Mouse (Mus musculus) embryonic stem cell, embryonic (primary cell): Measurements from ENCODE around the gene Prtg.

ENCODE experiments used
- CTCF ChIA-PET, 4 experiments: fragments of 300-600 bp in 2 of 4; fragments of 350-600 bp in 2 of 4; sonication (Branson Sonifier 250); formaldehyde crosslinking; loops; one replicate each; lab custom pipeline; 2022; ENCODE audit warnings: inconsistent platforms in 2 of 4; lab: Charles Lee
- POLR2A ChIA-PET, 4 experiments: fragments of 300-600 bp in 2 of 4; fragments of 350-600 bp in 2 of 4; sonication (Branson Sonifier 250); formaldehyde crosslinking; loops; one replicate each; lab custom pipeline; 2022; ENCODE audit warnings: antibody characterized with exemption in 4 of 4, inconsistent platforms in 1 of 4; lab: Charles Lee

The Prtg gene

DNA sequence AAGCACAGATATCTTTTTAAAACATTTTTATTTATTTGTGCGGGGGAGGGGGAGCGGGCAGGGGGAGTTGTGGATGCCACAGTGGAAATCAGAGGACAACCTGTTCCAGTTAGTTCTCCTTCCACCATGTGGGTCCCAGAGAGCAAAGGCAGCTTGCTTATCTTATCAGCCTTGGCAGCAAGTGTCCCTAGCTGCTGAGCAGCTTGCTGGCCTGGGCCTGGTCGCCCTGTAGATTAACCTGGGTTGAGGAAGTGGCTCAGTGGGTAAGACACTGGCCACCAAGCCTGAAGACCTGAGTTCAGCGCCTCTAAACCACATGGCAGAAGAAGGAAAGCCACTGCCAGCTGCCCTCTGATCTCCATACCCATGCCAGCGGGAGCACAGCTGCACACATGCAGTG, 95.9 kb downstream of the Prtg start:
- CTCF ChIA-PET, result interaction anchor here in 3 of 4 experiments (0.6 to 1.1 kb wide), 4 partner anchors 9 to 139 kb away, joined by 3 to 7 read pairs (median 4); no protein-coding TSS in a partner anchor
- POLR2A ChIA-PET, result interaction anchor here in 3 of 4 experiments (0.7 to 1.9 kb wide), 6 partner anchors 10 to 256 kb away, joined by 3 to 6 read pairs (median 4); partner anchors contain the start of gene Pygo1 (in 1 of the 3)

- ChIA-PET CTCF (interaction anchor here in 1 of 4 experiments (0.6 kb wide), 1 partner anchor 1694 kb away, joined by 3 read pairs; no protein-coding TSS in a partner anchor), POLR2A (interaction anchor here in 1 of 4 experiments (1.0 to 1.5 kb wide), 3 partner anchors 11 to 70 kb away, joined by 3 to 4 read pairs (median 3); no protein-coding TSS in a partner anchor)
Observed at GRCm38 (mm10) chr9:72906693-72907103, 100.0 kb downstream of the Prtg start.

GRCm38 (mm10) chr9:72911381-72911780, 104.7 kb downstream of the Prtg start:
- POLR2A ChIA-PET, result interaction anchor here in 2 of 4 experiments (0.7 to 6.3 kb wide), 10 partner anchors 10 to 271 kb away, joined by 3 to 53 read pairs (median 4); partner anchors contain the start of genes Pygo1 (in 2 of the 2), Gm44503 (in 1 of the 2) and Nedd4 (in 1 of the 2)
- CTCF ChIA-PET, result interaction anchor here in 2 of 4 experiments (0.6 to 1.8 kb wide), 3 partner anchors 8 to 28 kb away, joined by 4 to 7 read pairs (median 6); partner anchors contain the start of gene Pygo1 (in 1 of the 2)

- CTCF ChIA-PET, result interaction anchor here in 3 of 4 experiments (0.5 to 1.5 kb wide), 6 partner anchors 15 to 132 kb away, joined by 3 to 6 read pairs (median 4); no protein-coding TSS in a partner anchor
- POLR2A ChIA-PET, result interaction anchor here in 3 of 4 experiments (0.5 to 6.3 kb wide), 15 partner anchors 9 to 1135 kb away, joined by 3 to 53 read pairs (median 3); partner anchors contain the start of genes Pygo1 (in 2 of the 3) and Prtg (in 1 of the 3)
Observed at GRCm38 (mm10) chr9:72913551-72913950, 106.9 kb downstream of the Prtg start.

DNA sequence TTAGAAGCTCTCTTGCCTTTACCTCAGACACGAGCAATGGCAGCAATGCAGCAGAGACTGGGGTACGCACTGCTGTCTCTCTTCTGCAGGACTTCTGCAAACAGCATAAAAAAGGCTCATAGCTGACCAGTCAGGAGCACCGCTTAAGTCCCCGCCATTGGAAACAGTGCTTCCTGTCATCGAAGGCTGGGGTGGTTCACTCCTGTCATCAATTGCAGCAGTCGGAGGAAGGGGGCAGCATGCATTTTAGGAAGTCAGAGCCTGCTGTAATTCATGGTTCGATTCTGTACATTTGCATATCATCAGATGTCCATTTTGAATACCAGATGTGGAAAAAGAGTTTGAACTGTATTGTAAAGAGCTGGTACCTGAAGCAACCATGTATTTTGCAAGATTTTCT, 109.1 kb downstream of the Prtg start:
- CTCF ChIA-PET, result interaction anchor here in 2 of 4 experiments (0.6 to 1.2 kb wide), 3 partner anchors 21 to 40 kb away, joined by 3 to 6 read pairs (median 4); no protein-coding TSS in a partner anchor
- POLR2A ChIA-PET, result interaction anchor here in 2 of 4 experiments (0.6 to 6.3 kb wide), 5 partner anchors 9 to 149 kb away, joined by 3 to 53 read pairs (median 5); partner anchors contain the start of gene Pygo1 (in 2 of the 2)

DNA sequence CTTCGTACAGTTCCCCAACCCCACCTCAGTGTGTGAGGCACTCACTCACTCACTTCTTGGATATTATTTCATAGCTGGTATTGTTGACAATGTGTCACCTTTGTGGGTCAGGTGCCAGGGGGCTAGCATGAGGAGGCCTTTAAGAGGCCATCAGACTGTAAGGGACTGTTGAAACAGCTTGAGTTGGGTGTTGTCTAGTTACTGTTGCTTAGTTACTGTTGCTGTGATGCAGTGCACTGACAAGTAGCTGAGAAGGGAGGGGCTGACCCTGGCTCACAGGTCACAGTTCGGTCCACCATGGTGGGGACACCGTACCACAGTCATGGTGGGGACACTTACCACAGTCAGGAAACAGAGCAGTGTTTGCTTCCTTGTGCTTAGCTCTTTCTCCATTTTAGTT, 116.4 kb downstream of the Prtg start:
- ChIA-PET POLR2A (interaction anchor here in 2 of 4 experiments (0.6 to 8.0 kb wide), 4 partner anchors 10 to 97 kb away, joined by 3 to 53 read pairs (median 4); no protein-coding TSS in a partner anchor), CTCF (interaction anchor here in 1 of 4 experiments (1.3 kb wide), 1 partner anchor 28 kb away, joined by 4 read pairs; no protein-coding TSS in a partner anchor)

DNA sequence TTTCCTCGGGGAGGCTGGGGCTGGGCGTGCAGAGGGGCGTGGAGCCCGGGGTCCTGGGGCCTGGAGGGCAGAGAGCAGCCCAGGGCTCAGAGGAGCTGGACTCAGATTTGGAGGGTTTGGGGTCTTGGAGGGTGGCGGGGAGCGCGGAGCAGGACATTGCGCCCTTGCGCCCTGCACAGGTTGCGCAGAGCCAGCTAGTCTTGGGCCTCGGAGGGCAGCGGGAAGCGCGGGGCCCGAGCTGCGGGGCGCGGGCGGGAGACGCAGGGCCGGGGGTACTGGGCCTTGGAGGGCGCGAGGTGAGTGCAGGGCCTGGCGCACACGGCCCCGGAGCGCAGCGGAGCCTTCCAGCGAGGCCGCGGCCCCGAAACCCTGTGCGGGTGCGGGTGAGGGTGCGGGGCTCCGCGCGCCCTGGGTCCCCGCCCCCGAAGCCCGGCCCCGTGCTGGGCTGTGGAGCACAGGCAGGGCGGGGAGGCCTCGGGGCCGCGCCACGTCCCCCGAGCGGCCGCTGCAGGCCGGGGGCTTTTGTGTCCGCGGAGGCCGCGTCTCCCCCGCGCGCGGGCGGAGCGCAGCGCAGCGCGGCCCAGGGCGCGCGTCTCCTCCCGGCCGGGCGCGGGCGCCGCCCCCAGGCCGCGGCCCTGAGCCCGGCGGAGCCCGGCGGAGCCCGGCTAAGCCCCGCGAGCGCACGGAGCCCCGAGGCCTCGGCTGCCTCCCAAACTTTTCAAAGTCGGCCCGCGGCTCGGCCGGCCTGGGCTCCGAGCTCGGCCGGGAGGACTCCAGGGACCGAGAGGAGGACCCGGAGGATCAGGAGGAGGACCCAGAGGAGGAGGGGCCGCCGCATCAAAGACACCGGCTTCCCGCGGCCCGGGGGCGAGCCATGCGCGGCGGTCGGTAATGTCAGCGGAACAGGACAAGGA, 118.6 kb downstream of the Prtg start, which contains the start of gene Pygo1:
Gene Pygo1 (plus strand): TSS at position 625 of the 914 bp plus-strand sequence.
- POLR2A ChIA-PET, result interaction anchor here in 3 of 4 experiments (0.6 to 8.0 kb wide), 19 partner anchors 9 to 476 kb away, joined by 3 to 53 read pairs (median 4); no protein-coding TSS in a partner anchor
- CTCF ChIA-PET, result interaction anchor here in 1 of 4 experiments (0.6 to 1.2 kb wide), 3 partner anchors 13 to 34 kb away, joined by 3 to 6 read pairs (median 4); no protein-coding TSS in a partner anchor

GRCm38 (mm10) chr9:72925935-72926258, 119.2 kb downstream of the Prtg start:
- CTCF ChIA-PET, result no interaction called here
- POLR2A ChIA-PET, result interaction anchor here in 3 of 4 experiments (0.6 to 8.0 kb wide), 9 partner anchors 9 to 476 kb away, joined by 3 to 53 read pairs (median 4); no protein-coding TSS in a partner anchor

GRCm38 (mm10) chr9:72931166-72931790, 124.6 kb downstream of the Prtg start:
- CTCF ChIA-PET, result no interaction called here

DNA sequence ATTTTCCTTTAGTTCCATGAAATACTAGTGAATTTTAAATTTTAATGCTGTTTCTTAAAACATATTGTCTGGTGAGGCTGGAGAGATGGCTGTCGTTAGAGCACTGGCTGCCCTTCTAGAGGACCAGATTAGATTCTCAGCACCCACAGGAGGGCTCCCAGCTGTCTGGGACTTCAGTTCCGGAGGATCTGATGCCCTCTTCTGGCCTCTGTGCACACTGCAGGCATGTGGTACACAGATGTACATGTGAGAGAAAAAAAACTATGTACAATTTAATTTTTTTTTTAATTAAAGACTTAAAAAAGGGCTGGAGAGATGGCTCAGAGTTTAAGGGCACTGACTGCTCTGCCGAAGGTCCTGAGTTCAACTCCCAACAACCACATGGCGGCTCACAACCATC, 128.6 kb downstream of the Prtg start:
- CTCF ChIA-PET, result interaction anchor here (0.6 to 1.6 kb wide), 18 partner anchors 8 to 404 kb away, joined by 3 to 10 read pairs (median 3); no protein-coding TSS in a partner anchor
- POLR2A ChIA-PET, result interaction anchor here in 1 of 4 experiments (0.7 to 1.8 kb wide), 3 partner anchors 9 to 169 kb away, joined by 3 to 4 read pairs (median 3); no protein-coding TSS in a partner anchor

More at GRCm38 (mm10) chr9:72931166-72931790, 124.6 kb downstream of the Prtg start:
- POLR2A ChIA-PET, result no interaction called here

DNA sequence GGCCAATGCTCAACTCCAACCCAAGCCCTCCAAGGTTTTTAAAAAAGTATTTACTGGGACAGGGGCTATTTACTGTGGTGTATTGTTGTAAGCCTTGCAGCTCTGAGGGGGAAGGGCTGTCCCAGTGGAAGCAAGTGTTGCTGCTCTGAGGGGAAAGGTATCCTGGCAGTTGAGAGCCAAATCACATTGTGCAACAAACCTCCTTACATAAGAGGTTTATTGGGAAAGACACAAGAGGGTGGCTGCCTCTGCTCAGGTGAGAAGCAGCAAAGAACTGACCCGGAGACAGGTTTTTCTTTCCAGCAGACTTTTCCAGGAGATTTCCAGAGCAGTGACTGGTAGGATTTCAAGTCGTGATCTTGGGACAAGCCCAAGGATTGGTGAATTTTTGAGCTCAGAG, 129.6 kb downstream of the Prtg start:
- ChIA-PET CTCF (interaction anchor here (0.6 to 1.6 kb wide), 10 partner anchors 8 to 170 kb away, joined by 3 to 7 read pairs (median 4); no protein-coding TSS in a partner anchor), POLR2A (interaction anchor here in 1 of 4 experiments (0.6 to 1.5 kb wide), 2 partner anchors 12 to 170 kb away, joined by 3 read pairs; no protein-coding TSS in a partner anchor)

- ChIA-PET POLR2A (interaction anchor here in 3 of 4 experiments (0.6 to 1.5 kb wide), 10 partner anchors 12 to 654 kb away, joined by 3 to 8 read pairs (median 4); partner anchors contain the start of genes Dyx1c1 (in 2 of the 3), Gm44503 (in 2 of the 3), Gm20509 (in 1 of the 3) and Pygo1 (in 1 of the 3)), CTCF (interaction anchor here (0.6 to 4.2 kb wide), 24 partner anchors 8 to 383 kb away, joined by 3 to 45 read pairs (median 4); partner anchors contain the start of genes Dyx1c1 (in 1 of the 4) and Gm44503 (in 1 of the 4))
Observed at GRCm38 (mm10) chr9:72943424-72943823, 136.8 kb downstream of the Prtg start.

DNA sequence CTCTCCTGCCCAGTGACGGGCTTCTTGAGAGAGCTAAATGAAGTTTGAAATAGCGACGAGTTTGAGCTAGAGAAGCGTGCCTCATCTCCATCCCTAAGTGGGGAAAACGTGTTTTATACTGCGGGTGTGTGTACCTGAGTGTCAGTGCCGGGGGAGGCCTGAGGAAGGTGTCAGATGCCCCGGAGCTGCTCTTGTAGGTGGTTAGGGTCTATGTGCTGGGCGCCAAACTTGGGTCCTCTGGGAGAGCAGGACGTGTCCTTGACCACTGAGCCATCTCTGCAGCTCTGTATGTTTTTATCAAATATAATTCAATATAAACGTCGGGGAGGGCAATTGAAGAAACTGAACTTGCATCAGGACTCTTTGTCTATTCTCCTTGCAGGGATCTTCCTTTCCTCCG, 137.6 kb downstream of the Prtg start:
- ChIA-PET POLR2A (interaction anchor here in 3 of 4 experiments (0.6 to 1.5 kb wide), 7 partner anchors 11 to 655 kb away, joined by 3 to 8 read pairs (median 3); partner anchors contain the start of genes Dyx1c1 (in 2 of the 3) and Gm44503 (in 2 of the 3)), CTCF (interaction anchor here in 3 of 4 experiments (0.6 to 4.2 kb wide), 19 partner anchors 9 to 210 kb away, joined by 3 to 45 read pairs (median 4); partner anchors contain the start of genes Dyx1c1 (in 1 of the 3) and Gm44503 (in 1 of the 3))

GRCm38 (mm10) chr9:72947010-72947409, 140.3 kb downstream of the Prtg start:
- POLR2A ChIA-PET, result interaction anchor here in 1 of 4 experiments (0.9 to 2.7 kb wide), 3 partner anchors 9 to 167 kb away, joined by 3 to 13 read pairs (median 3); partner anchors contain the start of genes Dyx1c1, Gm44503 and Rsl24d1
- CTCF ChIA-PET, result interaction anchor here in 1 of 4 experiments (4.2 kb wide), 1 partner anchor 8 kb away, joined by 45 read pairs; no protein-coding TSS in a partner anchor

DNA sequence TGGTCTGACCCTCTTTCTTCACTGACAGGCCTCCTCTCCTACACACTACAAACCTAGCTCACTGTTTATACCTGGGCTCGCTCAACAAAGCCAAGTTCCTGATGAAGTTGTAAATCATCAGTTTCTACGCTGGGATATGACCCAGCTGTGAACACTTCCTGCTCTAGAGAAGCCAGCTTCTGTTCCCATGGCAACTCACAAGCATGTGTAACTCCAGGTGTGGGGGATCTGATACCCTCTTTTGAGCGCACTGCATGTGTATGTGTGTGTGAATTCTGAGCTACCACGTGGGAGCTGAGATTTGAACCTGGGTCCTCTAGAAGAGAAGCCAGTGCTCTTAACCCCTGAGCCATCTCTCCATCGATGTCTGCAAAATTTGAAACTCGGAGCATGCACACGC, 142.9 kb downstream of the Prtg start:
- POLR2A ChIA-PET, result interaction anchor here in 1 of 4 experiments (0.6 to 2.7 kb wide), 2 partner anchors 9 to 12 kb away, joined by 3 to 13 read pairs; partner anchors contain the start of genes Dyx1c1 and Gm44503
- CTCF ChIA-PET, result interaction anchor here in 1 of 4 experiments (0.6 kb wide), 1 partner anchor 1101 kb away, joined by 4 read pairs; no protein-coding TSS in a partner anchor

DNA sequence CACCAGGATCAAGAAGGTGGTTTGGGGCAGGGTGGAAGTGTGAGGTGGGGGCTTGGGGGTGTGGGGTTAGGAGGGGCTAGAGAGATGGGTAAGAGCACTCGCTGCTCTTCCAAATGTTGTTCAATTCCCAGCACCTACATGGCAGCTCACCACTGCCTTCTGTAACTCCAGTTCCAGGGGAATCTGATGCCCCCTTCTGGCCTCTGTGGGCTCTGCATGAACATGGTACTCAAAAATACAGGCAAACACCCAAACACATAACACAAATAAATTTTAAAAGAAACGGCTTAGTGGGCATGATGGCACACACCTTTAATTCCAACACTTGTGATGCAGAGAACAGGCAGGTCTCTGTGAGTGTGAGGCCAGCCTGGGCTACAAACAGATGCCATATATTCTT, 148.1 kb downstream of the Prtg start:
- ChIA-PET POLR2A (interaction anchor here in 2 of 4 experiments (0.7 to 1.9 kb wide), 3 partner anchors 11 to 506 kb away, joined by 3 to 8 read pairs (median 3); no protein-coding TSS in a partner anchor), CTCF (interaction anchor here (0.5 to 2.0 kb wide), 29 partner anchors 9 to 188 kb away, joined by 3 to 45 read pairs (median 3); partner anchors contain the start of genes Ccpg1 (in 2 of the 4), Ccpg1os (in 2 of the 4), Prtg (in 1 of the 4) and Pygo1 (in 1 of the 4))
